ENCODE assay signal across 25 mouse cellular contexts in genomic region chr10:43203865-43204264, GRCm38 (mm10). TPM values are rescaled to one million over a fixed set of nuclear protein-coding genes. Genes with fewer than 3 reads are reported as not detected.
DNase-seq lines count a peak whose midpoint lies in the region; ATAC-seq and TF ChIP-seq lines count a peak whose summit lies in the region.
"Had no signal": no experiment of that assay in that cellular context is flagged by ENCODE, and none has a peak within 500 bp of the region (broad histone marks: within the 10 kb centered on the region; RNA-seq: fewer than 3 reads in every experiment).

No protein-coding gene starts in this region.

- no peaks in the 10 kb centered on the region for H3K36me3 ChIP-seq in embryonic facial prominence, embryonic 11.5 days (replicated peaks; ENCODE audit: control insufficient read depth, insufficient read depth, low read depth, low read length)
- H3K36me3 ChIP-seq in embryonic facial prominence, embryonic 10.5 days (replicated peaks), result no peaks in the 10 kb centered on the region
- H3K36me3 ChIP-seq in C2C12 (ENCODE audit: control insufficient read depth, insufficient read depth), result no peaks in the 10 kb centered on the region
- no peaks in the 10 kb centered on the region for H3K36me3 ChIP-seq in embryonic facial prominence, embryonic 15.5 days
- H3K36me3 ChIP-seq: embryonic facial prominence, embryonic 12.5 days; forebrain, embryonic 10.5 days; forebrain, embryonic 12.5 days had no signal

- no peaks in the 10 kb centered on the region for H3K79me2 ChIP-seq in C2C12 (ENCODE audit: control insufficient read depth, insufficient read depth)

- no peak overlapping the region for H3K4me2 ChIP-seq in embryonic facial prominence, embryonic 11.5 days (ENCODE audit: low read depth, low read length)
- H3K4me2 ChIP-seq in embryonic facial prominence, embryonic 15.5 days (replicated peaks), result no peak overlapping the region
- H3K4me2 ChIP-seq: embryonic facial prominence, embryonic 12.5 days; forebrain, embryonic 12.5 days had no signal

- no peak for ATAC-seq in embryonic facial prominence, embryonic 11.5 days (replicated peaks; ENCODE audit: insufficient number of reproducible peaks, low FRiP score, low TSS enrichment, low read depth)
- 0 out of 2 replicates have a peak, but pooled peaks have one; percentile 51 for ATAC-seq in embryonic facial prominence, embryonic 15.5 days (ENCODE audit: insufficient number of reproducible peaks, low FRiP score, low TSS enrichment, low read depth)
- ATAC-seq: forebrain, embryonic 14.5 days; forebrain, embryonic 16.5 days had no signal

- H3K79me3 ChIP-seq in C2C12 (ENCODE audit: low read depth), result no peaks in the 10 kb centered on the region

- no peak overlapping the region for H3K27ac ChIP-seq in embryonic facial prominence, embryonic 11.5 days (replicated peaks; ENCODE audit: low read depth, low read length)
- H3K27ac ChIP-seq in embryonic facial prominence, embryonic 10.5 days (replicated peaks), result no peak overlapping the region
- H3K27ac ChIP-seq in embryonic facial prominence, embryonic 15.5 days (replicated peaks), result no peak overlapping the region
- H3K27ac ChIP-seq: embryonic facial prominence, embryonic 12.5 days; forebrain, embryonic 10.5 days; forebrain, embryonic 12.5 days had no signal

- H3K4me1 ChIP-seq in embryonic facial prominence, embryonic 11.5 days (ENCODE audit: control insufficient read depth, insufficient read depth, low read length), result no peaks in the 10 kb centered on the region
- no peaks in the 10 kb centered on the region for H3K4me1 ChIP-seq in embryonic facial prominence, embryonic 10.5 days
- H3K4me1 ChIP-seq in embryonic facial prominence, embryonic 15.5 days, result no peaks in the 10 kb centered on the region
- H3K4me1 ChIP-seq: embryonic facial prominence, embryonic 12.5 days; forebrain, embryonic 10.5 days; forebrain, embryonic 12.5 days had no signal

- H3K27me3 ChIP-seq in embryonic facial prominence, embryonic 11.5 days (ENCODE audit: control insufficient read depth, insufficient read depth, low read length), result no peaks in the 10 kb centered on the region
- no peaks in the 10 kb centered on the region for H3K27me3 ChIP-seq in embryonic facial prominence, embryonic 10.5 days (replicated peaks; ENCODE audit: low read depth, poor library complexity, severe bottlenecking)
- no peaks in the 10 kb centered on the region for H3K27me3 ChIP-seq in C2C12 (ENCODE audit: control insufficient read depth, insufficient read depth, insufficient read length)
- no peaks in the 10 kb centered on the region for H3K27me3 ChIP-seq in embryonic facial prominence, embryonic 15.5 days
- H3K27me3 ChIP-seq: embryonic facial prominence, embryonic 12.5 days; forebrain, embryonic 12.5 days had no signal

- 71% methylated on average over 3 of the region's 3 CpGs for WGBS in embryonic facial prominence, embryonic 11.5 days
- 78% methylated on average over 3 of the region's 3 CpGs for WGBS in embryonic facial prominence, embryonic 10.5 days
- 60% methylated on average over 3 of the region's 3 CpGs for WGBS in embryonic facial prominence, embryonic 15.5 days

- no peak overlapping the region for H3K9ac ChIP-seq in embryonic facial prominence, embryonic 11.5 days (replicated peaks; ENCODE audit: low read length)
- no peak overlapping the region for H3K9ac ChIP-seq in embryonic facial prominence, embryonic 15.5 days
- H3K9ac ChIP-seq: embryonic facial prominence, embryonic 12.5 days; forebrain, embryonic 12.5 days had no signal

- no peak overlapping the region for H3ac ChIP-seq in C2C12 (ENCODE audit: control insufficient read depth, insufficient read length, low read depth)

- TF ChIP-seq CTCF in C2C12 (IDR thresholded peaks at IDR 0.05; ENCODE audit: control insufficient read depth, insufficient read depth, insufficient read length), result no peak

- no peaks in the 10 kb centered on the region for H3K9me3 ChIP-seq in embryonic facial prominence, embryonic 11.5 days (replicated peaks; ENCODE audit: control insufficient read depth, low read length)
- no peaks in the 10 kb centered on the region for H3K9me3 ChIP-seq in embryonic facial prominence, embryonic 10.5 days
- no peaks in the 10 kb centered on the region for H3K9me3 ChIP-seq in embryonic facial prominence, embryonic 15.5 days (replicated peaks)
- H3K9me3 ChIP-seq: embryonic facial prominence, embryonic 12.5 days; forebrain, embryonic 10.5 days; forebrain, embryonic 12.5 days had no signal

- no peak overlapping the region for H3K4me3 ChIP-seq in embryonic facial prominence, embryonic 11.5 days (ENCODE audit: low read depth, low read length)
- no peak overlapping the region for H3K4me3 ChIP-seq in embryonic facial prominence, embryonic 10.5 days
- no peak overlapping the region for H3K4me3 ChIP-seq in C2C12 (ENCODE audit: insufficient read depth, poor library complexity, severe bottlenecking)
- no peak overlapping the region for H3K4me3 ChIP-seq in embryonic facial prominence, embryonic 15.5 days (replicated peaks)
- H3K4me3 ChIP-seq: embryonic facial prominence, embryonic 12.5 days; forebrain, embryonic 10.5 days; forebrain, embryonic 12.5 days had no signal

- peak; percentile 17 for DNase-seq in embryonic facial prominence, embryonic 11.5 days (ENCODE audit: low spot score)
- DNase-seq in embryonic facial prominence, embryonic 10.5 days (ENCODE audit: low spot score), result no peak
- DNase-seq in embryo, embryonic 9.5 days (ENCODE audit: extremely low spot score), result no peak
- DNase-seq in gastrocnemius, adult 18-20 months (ENCODE audit: low spot score), result no peak
- DNase-seq: adrenal gland, adult 2 months; adrenal gland, postnatal 10 days; adrenal gland, postnatal 25 days; B cell, adult 2 months; cerebellum, adult 11 months; cerebellum, adult 18-20 months; cerebellum, adult 8-10 months; cerebellum, adult 9-11 months; cerebellum, postnatal 14 days; cerebellum, postnatal 36 days; embryo, embryonic 11 days had no signal

TF ChIP-seq in C2C12, 6 proteins besides CTCF, POLR2A, EP300 and RAD21:
- TF ChIP-seq FOSL1 (IDR thresholded peaks at IDR 0.05; ENCODE audit: insufficient read depth, low read length, poor library complexity, severe bottlenecking), result no peak
- peak; percentile 50 for TF ChIP-seq USF1 (IDR thresholded peaks at IDR 0.05; ENCODE audit: low read depth)

RNA-seq across cellular contexts. Expression of gene Pdss2, which starts 17.4 kb away (rescaled TPM):
- 13.7 and 14.6 TPM in 2 replicates for polyA plus RNA-seq in embryonic facial prominence, embryonic 11.5 days (2014; fragmentation: Nextera tagmentation; extraction: Ambion mirVana)
- polyA plus RNA-seq in embryonic facial prominence, embryonic 10.5 days (2016; fragmentation: Nextera tagmentation; extraction: Ambion mirVana), result 15.5 and 15.9 TPM in 2 replicates
- 7.5 TPM for polyA plus RNA-seq in C2C12 (2012; fragmentation: generic; extraction: Trizol)
- polyA plus RNA-seq in embryonic facial prominence, embryonic 15.5 days (2015; fragmentation: Nextera tagmentation; extraction: Ambion mirVana), result 10.2 and 11.2 TPM in 2 replicates
- 10 to 100 TPM; 19.2 to 20.9 TPM for total RNA-seq in gastrocnemius, adult 18-20 months (2021)

RNA-seq across cellular contexts. Expression of gene 9030612E09Rik, which starts 29.4 kb away (rescaled TPM):
- polyA plus RNA-seq in embryonic facial prominence, embryonic 11.5 days (2014; fragmentation: Nextera tagmentation; extraction: Ambion mirVana), result 0.81 and 1.7 TPM in 2 replicates
- 0.80 and 1.4 TPM in 2 replicates for polyA plus RNA-seq in embryonic facial prominence, embryonic 10.5 days (2016; fragmentation: Nextera tagmentation; extraction: Ambion mirVana)
- polyA plus RNA-seq in C2C12 (2012; fragmentation: generic; extraction: Trizol), result 0.22 TPM
- 1.6 and 1.7 TPM in 2 replicates for polyA plus RNA-seq in embryonic facial prominence, embryonic 15.5 days (2015; fragmentation: Nextera tagmentation; extraction: Ambion mirVana)
- 1 to 10 TPM; 2.0 to 2.1 TPM for total RNA-seq in gastrocnemius, adult 18-20 months (2021)
- total RNA-seq: common myeloid progenitor, adult 5-6 weeks; ES-E14; MEL had no signal

RNA-seq across cellular contexts. Expression of gene Sobp, which starts 29.5 kb away (rescaled TPM):
- polyA plus RNA-seq in embryonic facial prominence, embryonic 11.5 days (2014; fragmentation: Nextera tagmentation; extraction: Ambion mirVana), result 5.2 and 5.3 TPM in 2 replicates
- 3.1 and 3.2 TPM in 2 replicates for polyA plus RNA-seq in embryonic facial prominence, embryonic 10.5 days (2016; fragmentation: Nextera tagmentation; extraction: Ambion mirVana)
- 1.2 TPM for polyA plus RNA-seq in C2C12 (2012; fragmentation: generic; extraction: Trizol)
- polyA plus RNA-seq in embryonic facial prominence, embryonic 15.5 days (2015; fragmentation: Nextera tagmentation; extraction: Ambion mirVana), result 3.5 and 3.7 TPM in 2 replicates
- total RNA-seq in gastrocnemius, adult 18-20 months (2021), result 10 to 100 TPM; 29.6 to 36.3 TPM
- total RNA-seq: common myeloid progenitor, adult 5-6 weeks; MEL had no signal
